Mouse (Mus musculus) layer of hippocampus, adult 2 months (tissue): ENCODE results near the gene Gm21996. TPM values are rescaled to one million over a fixed set of nuclear protein-coding genes. Genes with fewer than 3 reads are reported as not detected.
"Not testable (repeated sequence)": the region's sequence is repeated elsewhere in the genome, so short reads cannot be mapped to it uniquely, and the experiment has no call there.

Experiments
- DNase-seq, 2 experiments: peaks; one replicate each; pipeline ENCODE4 v3.0.0; 2022; ENCODE audit warnings: low spot score in 2 of 2
- H3K27ac ChIP-seq: fragments of 200-600 bp; 2 replicates; pipeline ENCODE4 v1.8.1; 2022
- H3K4me3 ChIP-seq: fragments of 200-600 bp; 2 replicates; pipeline ENCODE4 v1.8.1; 2022; ENCODE audit warnings: mild to moderate bottlenecking
- long read RNA-seq, 2 experiments: library from polyadenylated mRNA; stranded (forward); transcript quantifications; one replicate each; pipeline ENCODE4 v2.0.0; 2021; ENCODE audit warnings: borderline mapping rate in 2 of 2
- total RNA-seq, 2 experiments: library from RNA; stranded (reverse); gene quantifications; 2 replicates each; pipeline ENCODE4 v1.2.3; 2021

Gene Gm21996
- total RNA-seq = not detected
- long read RNA-seq, experiment 1 = 0 reads
- long read RNA-seq, experiment 2 = 0 reads

- DNase-seq, H3K27ac ChIP-seq, H3K4me3 ChIP-seq: not testable (repeated sequence)
Measured at GRCm38 (mm10) chrY:89745432-89745831, at the start of gene Gm21996. Gene Gm21996, minus strand, starts transcription at chrY:89745532.
